Mouse (Mus musculus) spleen, adult 2 months (tissue): ENCODE results near the gene Pde6h. TPM values are rescaled to one million over a fixed set of nuclear protein-coding genes. Genes with fewer than 3 reads are reported as not detected.

Experiments used
- DNase-seq, 2 experiments: peaks; one replicate each; pipeline versions ENCODE4 v3.0.0 to v3.0.0-alpha.2; 2012 to 2021; ENCODE audit warnings: low spot score in 2 of 2, low read depth in 1 of 2
- H3K27ac ChIP-seq: fragments of 200-500 bp; 2 replicates; pipeline ENCODE4 v1.5.1; 2012; ENCODE audit warnings: low read length, inconsistent platforms; ENCODE audit not compliant: insufficient read depth
- H3K27me3 ChIP-seq: fragments of 200-500 bp; 2 replicates; pipeline ENCODE4 v1.6.1; 2012; ENCODE audit warnings: mild to moderate bottlenecking, moderate library complexity, low read length, inconsistent platforms; ENCODE audit not compliant: control insufficient read depth, insufficient read depth
- H3K36me3 ChIP-seq: fragments of 200-500 bp; 2 replicates; pipeline ENCODE4 v1.6.1; 2012; ENCODE audit warnings: mild to moderate bottlenecking, low read length, inconsistent platforms; ENCODE audit not compliant: control insufficient read depth, insufficient read depth
- H3K4me1 ChIP-seq: fragments of 200-500 bp; 2 replicates; pipeline ENCODE4 v1.6.1; 2011; ENCODE audit warnings: inconsistent platforms; ENCODE audit not compliant: control insufficient read depth, insufficient read depth, insufficient read length
- H3K4me3 ChIP-seq: fragments of 200-500 bp; 2 replicates; pipeline ENCODE4 v1.5.1; 2011; ENCODE audit warnings: mild to moderate bottlenecking, inconsistent platforms; ENCODE audit not compliant: insufficient read depth, insufficient read length; ENCODE audit errors: extremely low read depth
- CTCF ChIP-seq: fragments of 200-500 bp; IDR thresholded peaks from 2 replicates; pipeline ENCODE4 v1.5.1; 2011; ENCODE audit warnings: mild to moderate bottlenecking, inconsistent platforms; ENCODE audit not compliant: insufficient read depth, insufficient read length, insufficient replicate concordance; ENCODE audit errors: extremely low read depth
- POLR2A ChIP-seq: fragments of 200-500 bp; IDR thresholded peaks from 2 replicates; pipeline ENCODE4 v1.6.1; 2011; ENCODE audit warnings: low read depth, low read length, inconsistent platforms
- WGBS: fragments of 180-500 bp; shearing (Covaris S2); methylation state at CpG from one replicate; pipeline ENCODE4 v1.1.7; 2018; 5-methylcytosine and 5-hydroxymethylcytosine counted together
- polyA plus RNA-seq: library from polyadenylated mRNA; depleted of rRNA; stranded (reverse); fragments of >200 nt; gene quantifications from 2 replicates; pipeline ENCODE4 v1.2.3, GENCODE M21; 2012

Pde6h gene
- polyA plus RNA-seq, 1 experiment = 0.01 TPM

DNA sequence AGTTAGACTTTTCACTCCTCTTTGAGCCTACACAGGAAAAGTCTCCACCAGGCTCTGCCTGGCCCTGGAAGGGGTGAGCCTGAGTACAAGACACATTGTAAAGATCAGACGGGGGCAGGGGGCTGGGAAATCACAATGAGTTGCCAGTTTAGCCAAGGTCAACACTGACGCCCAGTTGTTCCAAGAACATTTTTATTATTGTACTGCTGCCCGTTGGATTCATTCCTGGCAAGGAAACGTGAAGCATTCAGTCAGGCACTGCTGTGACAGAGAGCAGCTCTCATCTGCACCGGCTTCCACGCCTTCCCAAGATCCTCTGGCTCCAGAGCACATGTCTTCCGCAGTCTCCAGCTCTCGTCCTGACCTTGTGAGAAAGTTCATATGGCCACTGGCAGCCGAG is 35.8 kb upstream of the Pde6h start:
- no peaks in the 10 kb centered on the region for H3K36me3 ChIP-seq
- H3K4me1 ChIP-seq = no peaks in the 10 kb centered on the region
- no peak overlapping the region for H3K4me3 ChIP-seq
- H3K27me3 ChIP-seq = no peaks in the 10 kb centered on the region
- no peak overlapping the region for H3K27ac ChIP-seq
- no peak for TF ChIP-seq CTCF
- no peak for TF ChIP-seq POLR2A
- WGBS = 87% methylated on average over 9 of the region's 9 CpGs
- DNase-seq = no peak

DNA sequence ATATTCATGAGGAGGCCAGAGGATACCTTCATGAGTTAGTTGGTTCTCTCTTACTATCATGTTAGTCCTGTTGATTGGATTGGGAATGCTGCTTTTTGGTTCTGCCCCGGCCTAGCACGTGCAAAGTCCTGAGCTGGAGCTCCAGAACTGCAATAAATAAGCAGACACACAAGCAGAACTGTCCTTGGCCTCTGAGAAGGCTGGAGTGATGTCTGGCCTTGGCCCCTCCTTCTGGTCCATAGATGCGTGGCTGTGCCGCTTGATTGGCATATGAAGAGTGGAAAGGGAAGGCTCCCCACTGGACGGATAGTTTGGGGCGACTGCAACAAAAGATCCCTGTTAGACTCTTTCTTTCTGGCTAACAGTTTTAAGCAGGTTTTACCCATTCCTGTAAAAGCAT is 34.6 kb upstream of the Pde6h start:
- DNase-seq = no peak
- no peak overlapping the region for H3K4me3 ChIP-seq
- H3K27me3 ChIP-seq = no peaks in the 10 kb centered on the region
- no peak overlapping the region for H3K27ac ChIP-seq
- H3K36me3 ChIP-seq = no peaks in the 10 kb centered on the region
- WGBS = 93% methylated on average over 6 of the region's 6 CpGs
- TF ChIP-seq CTCF = no peak
- H3K4me1 ChIP-seq = no peaks in the 10 kb centered on the region

DNA sequence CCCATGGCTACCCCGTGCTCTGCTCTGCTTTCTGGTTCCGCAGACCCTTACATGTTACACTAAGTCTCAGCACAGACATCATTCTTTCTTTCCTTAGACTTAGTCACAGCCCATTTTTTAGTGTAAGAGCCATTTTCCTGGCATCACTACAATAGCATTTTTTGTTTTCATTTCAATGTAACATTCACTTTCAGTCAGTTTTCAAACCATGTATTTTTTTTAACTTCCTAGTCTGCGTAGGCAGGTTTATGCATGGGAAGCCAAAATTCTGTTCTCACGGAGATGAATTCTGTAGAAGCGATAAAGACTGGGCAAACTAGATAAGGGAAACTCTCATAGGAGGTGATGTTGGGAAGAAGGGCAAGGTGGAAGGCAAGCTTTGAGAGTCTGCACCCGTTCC is 34.1 kb upstream of the Pde6h start:
- no peaks in the 10 kb centered on the region for H3K4me1 ChIP-seq
- TF ChIP-seq CTCF (no peak), POLR2A (no peak)
- H3K36me3 ChIP-seq = no peaks in the 10 kb centered on the region
- DNase-seq = no peak
- H3K27ac ChIP-seq = no peak overlapping the region
- 91% methylated on average over 6 of the region's 6 CpGs for WGBS
- H3K4me3 ChIP-seq = no peak overlapping the region
- H3K27me3 ChIP-seq = no peaks in the 10 kb centered on the region

DNA sequence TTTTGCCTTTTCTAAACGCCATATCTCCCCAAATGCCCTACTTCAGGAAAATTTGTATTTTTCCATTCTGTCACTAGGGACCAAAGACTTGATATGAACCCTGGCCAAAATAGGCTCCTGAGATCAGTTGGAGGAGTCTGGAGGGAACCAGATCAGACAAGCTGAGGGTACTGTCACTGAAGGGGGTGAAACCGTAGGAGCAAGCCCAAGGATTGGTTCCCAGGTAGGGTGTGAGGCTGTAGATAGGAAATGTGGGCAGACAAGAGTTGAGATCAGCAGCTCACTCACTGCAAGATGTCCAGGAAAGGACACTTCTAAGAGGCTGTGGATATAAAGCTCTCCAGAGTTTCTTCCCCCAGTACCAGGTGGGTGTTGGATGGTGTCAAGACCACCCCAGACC is 31.6 kb upstream of the Pde6h start:
- H3K36me3 ChIP-seq = no peaks in the 10 kb centered on the region
- WGBS = 84% methylated on average over 2 of the region's 2 CpGs
- DNase-seq = no peak
- no peaks in the 10 kb centered on the region for H3K27me3 ChIP-seq
- H3K4me1 ChIP-seq = no peaks in the 10 kb centered on the region
- TF ChIP-seq POLR2A = no peak
- no peak for TF ChIP-seq CTCF
- no peak overlapping the region for H3K27ac ChIP-seq
- no peak overlapping the region for H3K4me3 ChIP-seq

DNA sequence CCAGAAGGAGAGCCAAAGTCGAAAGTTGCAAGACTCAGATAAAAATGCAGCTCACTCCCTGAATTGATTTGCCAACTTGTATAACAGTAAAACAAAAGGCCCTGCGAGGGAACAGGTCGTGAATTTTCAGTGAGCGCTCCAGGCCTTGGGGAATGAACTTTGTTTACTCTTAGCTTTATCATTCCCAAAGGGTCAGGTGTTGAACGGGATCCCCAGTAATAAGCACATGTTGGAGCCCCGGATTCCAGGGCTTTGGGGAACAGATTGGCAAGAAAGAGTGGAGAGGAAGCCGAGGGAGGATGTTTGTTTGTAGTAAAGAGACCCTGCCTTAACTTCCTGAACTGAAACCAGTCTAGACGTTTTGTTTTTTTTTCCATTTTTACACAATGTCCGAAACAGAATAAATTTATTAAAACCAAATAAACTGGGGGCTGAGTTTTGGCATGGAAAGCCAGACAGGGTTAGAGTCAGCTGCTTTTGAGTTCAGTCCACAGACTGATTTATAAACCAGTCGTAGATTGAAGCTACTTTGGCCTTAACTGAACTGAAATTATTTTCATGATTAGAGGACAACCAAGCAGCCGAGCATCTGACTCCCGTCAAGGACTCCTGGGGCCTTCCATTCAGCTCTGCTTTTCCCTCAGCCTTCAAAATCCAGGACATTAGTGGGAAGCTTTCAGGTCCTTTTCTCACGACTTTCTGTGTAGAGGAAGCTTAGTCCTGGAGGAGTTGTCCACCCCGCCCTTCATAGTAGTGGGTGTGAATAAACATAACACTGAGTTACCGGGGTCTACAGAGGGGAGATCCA is 28.9 kb upstream of the Pde6h start:
- 61% methylated on average over 15 of the region's 15 CpGs for WGBS
- DNase-seq = no peak
- no peak overlapping the region for H3K27ac ChIP-seq
- no peaks in the 10 kb centered on the region for H3K36me3 ChIP-seq
- no peaks in the 10 kb centered on the region for H3K4me1 ChIP-seq
- H3K4me3 ChIP-seq = no peak overlapping the region
- TF ChIP-seq POLR2A (no peak), CTCF (no peak)
- H3K27me3 ChIP-seq = no peaks in the 10 kb centered on the region

DNA sequence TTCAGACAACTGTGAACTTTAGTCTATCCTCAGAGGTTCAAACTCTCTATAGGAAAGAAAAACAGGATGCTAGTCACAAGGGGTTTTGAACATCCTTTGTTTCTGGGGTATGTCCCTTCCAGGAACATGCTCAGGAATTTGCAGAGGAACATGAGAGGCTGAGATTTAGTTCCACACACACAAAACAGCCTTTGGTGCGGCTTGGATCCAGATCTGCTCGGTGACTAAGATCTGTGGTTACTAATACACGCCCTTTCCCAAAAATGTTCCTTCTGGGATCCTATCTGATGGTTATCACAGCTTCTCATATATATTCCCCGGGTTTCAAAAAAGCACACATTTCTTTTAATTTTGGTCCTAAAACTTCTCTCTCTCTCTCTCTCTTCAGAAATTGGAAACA is 25.8 kb upstream of the Pde6h start:
- no peak for DNase-seq
- WGBS = 83% methylated on average over 4 of the region's 4 CpGs
- H3K4me1 ChIP-seq = no peaks in the 10 kb centered on the region
- no peak overlapping the region for H3K4me3 ChIP-seq
- TF ChIP-seq CTCF (no peak), POLR2A (no peak)
- H3K27ac ChIP-seq = no peak overlapping the region
- no peaks in the 10 kb centered on the region for H3K27me3 ChIP-seq
- H3K36me3 ChIP-seq = no peaks in the 10 kb centered on the region

DNA sequence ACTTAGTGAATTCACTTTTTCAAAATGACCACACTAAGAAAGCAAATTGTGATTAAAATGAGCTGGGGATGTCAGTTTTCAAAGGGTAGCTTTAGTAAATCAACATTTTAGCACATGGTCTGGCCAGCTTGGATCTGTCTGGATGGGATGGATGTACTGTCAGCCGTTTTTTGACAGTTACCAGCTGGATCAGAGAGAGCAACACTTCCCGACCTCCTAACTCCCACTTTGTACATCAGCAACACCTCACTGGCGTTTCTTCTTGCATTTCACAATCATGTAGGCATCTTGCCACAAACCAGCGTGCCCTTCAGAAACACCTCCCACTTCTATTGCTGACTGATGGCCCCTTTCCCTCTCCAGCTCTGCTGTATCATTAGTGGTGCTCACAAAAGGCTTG is 25.4 kb upstream of the Pde6h start:
- Histone ChIP-seq H3K36me3 (no peaks in the 10 kb centered on the region), H3K4me1 (no peaks in the 10 kb centered on the region), H3K27ac (no peak overlapping the region), H3K4me3 (no peak overlapping the region), H3K27me3 (no peaks in the 10 kb centered on the region)
- DNase-seq = no peak
- WGBS = 46% methylated on average over 4 of the region's 4 CpGs
- TF ChIP-seq CTCF = no peak
